Mouse (Mus musculus) liver, adult 2 months (tissue): ENCODE data around the gene Gm17428. TPM values are rescaled to one million over a fixed set of nuclear protein-coding genes. Genes with fewer than 3 reads are reported as not detected.
"Not testable (repeated sequence)": the region's sequence is repeated elsewhere in the genome, so short reads cannot be mapped to it uniquely, and the experiment has no call there.

Experiments
- DNase-seq: peaks from one replicate; pipeline ENCODE4 v3.0.0-alpha.2; 2011; ENCODE audit warnings: low read depth, low spot score; ENCODE audit errors: extremely low read depth
- H3K27ac ChIP-seq: fragments of 200-500 bp; replicated peaks from 2 replicates; pipeline ENCODE4 v1.5.1; 2012; ENCODE audit warnings: low read depth, mild to moderate bottlenecking, control low read depth, inconsistent platforms, low read length; ENCODE audit not compliant: insufficient read depth
- H3K27me3 ChIP-seq: fragments of 200-500 bp; 2 replicates; pipeline ENCODE4 v1.6.1; 2012; ENCODE audit warnings: mild to moderate bottlenecking, moderate library complexity, low read length, inconsistent platforms; ENCODE audit not compliant: control insufficient read depth, insufficient read depth
- H3K36me3 ChIP-seq: fragments of 200-500 bp; 2 replicates; pipeline ENCODE4 v1.6.1; 2012; ENCODE audit warnings: low read length, inconsistent platforms; ENCODE audit not compliant: control insufficient read depth, insufficient read depth
- H3K4me1 ChIP-seq: fragments of 200-500 bp; 2 replicates; pipeline ENCODE4 v1.6.1; 2011; ENCODE audit warnings: low read length; ENCODE audit not compliant: control insufficient read depth, insufficient read depth
- H3K4me3 ChIP-seq: fragments of 200-500 bp; 2 replicates; pipeline ENCODE4 v1.5.1; 2011; ENCODE audit warnings: low read depth, mild to moderate bottlenecking, control low read depth, low read length, moderate library complexity; ENCODE audit not compliant: insufficient read depth
- H3K79me2 ChIP-seq: fragments of 200-500 bp; 2 replicates; pipeline ENCODE4 v1.6.1; 2012; ENCODE audit warnings: inconsistent platforms, mild to moderate bottlenecking, low read length, moderate library complexity; ENCODE audit not compliant: control insufficient read depth, insufficient read depth
- H3K9ac ChIP-seq: fragments of 200-500 bp; 2 replicates; pipeline ENCODE4 v1.6.1; 2012; ENCODE audit warnings: low read depth, mild to moderate bottlenecking, control low read depth, inconsistent platforms, low read length
- CTCF ChIP-seq: fragments of 200-500 bp; IDR thresholded peaks from 2 replicates; pipeline ENCODE4 v1.5.1; 2011; ENCODE audit warnings: low read depth, low read length, control low read depth
- POLR2A ChIP-seq: fragments of 200-500 bp; IDR thresholded peaks from 2 replicates; pipeline ENCODE4 v1.6.1; 2011; ENCODE audit warnings: low read length, control low read depth; ENCODE audit not compliant: insufficient read depth; ENCODE audit errors: extremely low read depth
- WGBS: fragments of 180-500 bp; shearing (Covaris S2); methylation state at CpG from one replicate; pipeline ENCODE4 v1.1.7; 2018; 5-methylcytosine and 5-hydroxymethylcytosine counted together
- polyA plus RNA-seq: library from polyadenylated mRNA; depleted of rRNA; stranded (reverse); fragments of >200 nt; gene quantifications from 2 replicates; pipeline ENCODE4 v1.2.3, GENCODE M21; 2012
- total RNA-seq: library from RNA; depleted of rRNA; stranded (reverse); fragments of >200 nt; gene quantifications from 2 replicates; pipeline ENCODE4 v1.2.3, GENCODE M21; 2014

Gm17428 gene
- total and polyA plus RNA-seq, 2 experiments: not detected

GRCm38 (mm10) chr14:54995457-54996138 is 18.9 kb downstream of the Gm17428 start:
- no peaks in the 10 kb centered on the region for H3K36me3 ChIP-seq
- H3K4me1 ChIP-seq: no peaks in the 10 kb centered on the region
- 58% methylated on average over 14 of the region's 14 CpGs for WGBS
- no peak overlapping the region for H3K27ac ChIP-seq
- H3K9ac ChIP-seq: no peak overlapping the region
- TF ChIP-seq CTCF (no peak), POLR2A (no peak)
- DNase-seq: no peak
- H3K27me3 ChIP-seq: no peaks in the 10 kb centered on the region
- H3K79me2 ChIP-seq: no peaks in the 10 kb centered on the region
- H3K4me3 ChIP-seq: no peak overlapping the region

GRCm38 (mm10) chr14:54996793-54997192 is 20.1 kb downstream of the Gm17428 start:
- no peak overlapping the region for H3K4me3 ChIP-seq
- H3K27me3 ChIP-seq: no peaks in the 10 kb centered on the region
- H3K36me3 ChIP-seq: no peaks in the 10 kb centered on the region
- 82% methylated on average over 9 of the region's 9 CpGs for WGBS
- no peaks in the 10 kb centered on the region for H3K79me2 ChIP-seq
- H3K9ac ChIP-seq: no peak overlapping the region
- no peak for DNase-seq
- H3K4me1 ChIP-seq: no peaks in the 10 kb centered on the region
- no peak overlapping the region for H3K27ac ChIP-seq
- TF ChIP-seq CTCF: no peak
- no peak for TF ChIP-seq POLR2A

- Histone ChIP-seq H3K9ac (no peak overlapping the region), H3K4me3 (no peak overlapping the region), H3K27me3 (no peaks in the 10 kb centered on the region), H3K36me3 (no peaks in the 10 kb centered on the region), H3K4me1 (no peaks in the 10 kb centered on the region), H3K27ac (no peak overlapping the region), H3K79me2 (no peaks in the 10 kb centered on the region)
- TF ChIP-seq CTCF (no peak), POLR2A (no peak)
- no peak for DNase-seq
- WGBS: 73% methylated on average over 4 of the region's 4 CpGs
Measured at GRCm38 (mm10) chr14:54997297-54997696, 20.6 kb downstream of the Gm17428 start.

GRCm38 (mm10) chr14:54998680-54999079 is 21.9 kb downstream of the Gm17428 start:
- H3K36me3 ChIP-seq: no peaks in the 10 kb centered on the region
- H3K27me3 ChIP-seq: no peaks in the 10 kb centered on the region
- no peak for DNase-seq
- no peaks in the 10 kb centered on the region for H3K79me2 ChIP-seq
- H3K4me1 ChIP-seq: peaks cover 3% of the 10 kb centered on the region; the same call in 1 of the 2 replicates
- no peak overlapping the region for H3K9ac ChIP-seq
- no peak overlapping the region for H3K4me3 ChIP-seq
- TF ChIP-seq CTCF: no peak
- no peak for TF ChIP-seq POLR2A
- H3K27ac ChIP-seq: no peak overlapping the region

GRCm38 (mm10) chr14:54999868-55000267 is 23.1 kb downstream of the Gm17428 start:
- H3K4me3 ChIP-seq, H3K27ac ChIP-seq, H3K79me2 ChIP-seq, DNase-seq, H3K9ac ChIP-seq, H3K36me3 ChIP-seq, H3K27me3 ChIP-seq, H3K4me1 ChIP-seq: not testable (repeated sequence)
- 86% methylated on average over 5 of the region's 5 CpGs for WGBS

- Histone ChIP-seq H3K27me3 (no peaks in the 10 kb centered on the region), H3K4me3 (no peak overlapping the region), H3K79me2 (no peaks in the 10 kb centered on the region), H3K27ac (no peak overlapping the region), H3K4me1 (peaks cover 3% of the 10 kb centered on the region; the same call in 1 of the 2 replicates), H3K9ac (no peak overlapping the region), H3K36me3 (no peaks in the 10 kb centered on the region)
- WGBS: 90% methylated on average over 6 of the region's 6 CpGs
- TF ChIP-seq POLR2A (no peak), CTCF (no peak)
- no peak for DNase-seq
Measured at GRCm38 (mm10) chr14:55000814-55001213, 24.1 kb downstream of the Gm17428 start.
